Mouse (Mus musculus) spleen, postnatal 36 days (tissue): ENCODE data around the gene Gm49378.

Experiments used
- DNase-seq, 2 experiments: peaks; one replicate each; pipeline ENCODE4 v3.0.0; 2022; ENCODE audit warnings: low spot score in 2 of 2, mixed read lengths in 1 of 2

The Gm49378 gene

GRCm38 (mm10) chr14:55637795-55638194 lies at the start of gene Gm49378:
Gene Gm49378, minus strand, starts transcription at chr14:55637895.
- no peak for DNase-seq

- no peak for DNase-seq
Measured at GRCm38 (mm10) chr14:55682118-55682493, 44.4 kb upstream of the Gm49378 start.

GRCm38 (mm10) chr14:55681160-55682117 lies 43.7 kb upstream of the Gm49378 start, which contains the start of gene Tinf2:
Gene Tinf2, minus strand, starts transcription at chr14:55681820.
- peak; percentile 91 to 92 for DNase-seq

- DNase-seq, result peak; percentile 47 to 48
Measured at GRCm38 (mm10) chr14:55677615-55678014, 39.9 kb upstream of the Gm49378 start.

GRCm38 (mm10) chr14:55672741-55673060 lies 35.0 kb upstream of the Gm49378 start:
- DNase-seq, result no peak

- peak; percentile 95 for DNase-seq
Measured at GRCm38 (mm10) chr14:55671833-55672740, 34.4 kb upstream of the Gm49378 start, which contains the start of the genes Gmpr2 and Nedd8. Gene Gmpr2, plus strand, starts transcription at chr14:55671941. Gene Nedd8, minus strand, starts transcription at chr14:55672124.

- DNase-seq, result no peak
Measured at GRCm38 (mm10) chr14:55671486-55671832, 33.8 kb upstream of the Gm49378 start.

GRCm38 (mm10) chr14:55660636-55661035 lies 22.9 kb upstream of the Gm49378 start:
- DNase-seq, result no peak

GRCm38 (mm10) chr14:55659960-55660573 lies 22.4 kb upstream of the Gm49378 start, which contains the start of gene Mdp1:
Gene Mdp1, minus strand, starts transcription at chr14:55660508.
- DNase-seq, result peak; percentile 77

- no peak for DNase-seq
Measured at GRCm38 (mm10) chr14:55658011-55658410, 20.3 kb upstream of the Gm49378 start.

- DNase-seq, result no peak
Measured at GRCm38 (mm10) chr14:55656935-55657334, 19.2 kb upstream of the Gm49378 start.

- DNase-seq, result no peak
Measured at GRCm38 (mm10) chr14:55651528-55651927, 13.8 kb upstream of the Gm49378 start.

GRCm38 (mm10) chr14:55649884-55650283 lies 12.2 kb upstream of the Gm49378 start, which contains the start of gene Tssk4:
Gene Tssk4, plus strand, starts transcription at chr14:55650184.
- no peak for DNase-seq

- DNase-seq, result peak; percentile 10 to 18
Measured at GRCm38 (mm10) chr14:55644261-55644888, 6.7 kb upstream of the Gm49378 start.

- peak; percentile 83 for DNase-seq
Measured at GRCm38 (mm10) chr14:55643060-55643907, 5.6 kb upstream of the Gm49378 start, which contains the start of gene Tm9sf1. Gene Tm9sf1, minus strand, starts transcription at chr14:55643806.

GRCm38 (mm10) chr14:55642679-55643059 lies 5.0 kb upstream of the Gm49378 start:
- no peak for DNase-seq

GRCm38 (mm10) chr14:55641291-55641690 lies 3.6 kb upstream of the Gm49378 start:
- DNase-seq, result no peak

GRCm38 (mm10) chr14:55640816-55641215 lies 3.1 kb upstream of the Gm49378 start:
- no peak for DNase-seq

- peak; percentile 83 to 84 for DNase-seq
Measured at GRCm38 (mm10) chr14:55635523-55636007, 2.1 kb downstream of the Gm49378 start, which contains the start of gene Ipo4. Gene Ipo4, minus strand, starts transcription at chr14:55635957.
